Mouse (Mus musculus) neural tube, embryonic 15.5 days (tissue): ENCODE measurements around the gene Cygb. TPM values are rescaled to one million over a fixed set of nuclear protein-coding genes. Genes with fewer than 3 reads are reported as not detected.
A peak's percentile ranks its signal among the peaks of the same experiment; 100 is the strongest.
"Not testable (repeated sequence)": the region's sequence is repeated elsewhere in the genome, so short reads cannot be mapped to it uniquely, and the experiment has no call there.

ENCODE experiments used
- ATAC-seq: fragments of 200-750 bp; cut with Nextera tagmentation; 2 replicates; pipeline ENCODE4 v1.8.0; 2017; ENCODE audit warnings: mild to moderate bottlenecking, moderate TSS enrichment, moderate library complexity; ENCODE audit not compliant: low FRiP score
- H3K27ac ChIP-seq: fragments of 300-500 bp; sonication (generic); replicated peaks from 2 replicates; pipeline ENCODE4 v1.5.1; 2015; ENCODE audit warnings: mild to moderate bottlenecking, inconsistent platforms
- H3K27me3 ChIP-seq: fragments of 300-500 bp; sonication (generic); replicated peaks from 2 replicates; pipeline ENCODE4 v1.6.1; 2015; ENCODE audit warnings: inconsistent platforms
- H3K36me3 ChIP-seq: fragments of 300-500 bp; sonication (generic); 2 replicates; pipeline ENCODE4 v1.6.1; 2015; ENCODE audit warnings: inconsistent platforms
- H3K4me1 ChIP-seq: fragments of 300-500 bp; sonication (generic); 2 replicates; pipeline ENCODE4 v1.6.1; 2015; ENCODE audit warnings: inconsistent platforms
- H3K4me2 ChIP-seq: fragments of 300-500 bp; sonication (generic); 2 replicates; pipeline ENCODE4 v1.6.1; 2015; ENCODE audit warnings: inconsistent platforms, mild to moderate bottlenecking, moderate library complexity
- H3K4me3 ChIP-seq: fragments of 300-500 bp; sonication (generic); replicated peaks from 2 replicates; pipeline ENCODE4 v1.5.1; 2015; ENCODE audit warnings: mild to moderate bottlenecking, inconsistent platforms
- H3K9ac ChIP-seq: fragments of 300-500 bp; sonication (generic); replicated peaks from 2 replicates; pipeline ENCODE4 v1.6.1; 2015; ENCODE audit warnings: mild to moderate bottlenecking, inconsistent platforms
- H3K9me3 ChIP-seq: fragments of 300-500 bp; sonication (generic); replicated peaks from 2 replicates; pipeline ENCODE4 v1.6.1; 2016; ENCODE audit warnings: inconsistent platforms
- WGBS: fragments of 180-500 bp; shearing (Covaris S2); methylation state at CpG from one replicate; pipeline ENCODE4 v1.1.7; 2015; ENCODE audit warnings: mixed read lengths; 5-methylcytosine and 5-hydroxymethylcytosine counted together
- polyA plus RNA-seq: library from polyadenylated mRNA; unstranded; fragments of >200 nt; fragmentation: Nextera tagmentation; extraction: Ambion mirVana; gene quantifications from 2 replicates; pipeline ENCODE4 v1.2.1, GENCODE M21; 2015

The Cygb gene
- polyA plus RNA-seq, 1 experiment from 2014 or later, result 31.1 TPM

GRCm38 (mm10) chr11:116644225-116645112 is 9.6 kb downstream of the Cygb start:
- no peak for ATAC-seq
- peak overlapping the region; percentile 28; the same call in 1 of the 2 replicates for H3K9ac ChIP-seq
- H3K4me1 ChIP-seq, result peaks cover 24% of the 10 kb centered on the region
- peak overlapping the region; percentile 57 for H3K4me2 ChIP-seq
- WGBS, result 54% methylated on average over 21 of the region's 21 CpGs
- H3K36me3 ChIP-seq, result 0 out of 2 replicates have a peak, but pooled peaks cover 3% of the 10 kb centered on the region
- H3K27me3 ChIP-seq, result 0 out of 2 replicates have a peak, but pooled peaks cover 2% of the 10 kb centered on the region
- no peak overlapping the region for H3K4me3 ChIP-seq
- H3K9me3 ChIP-seq, result no peaks in the 10 kb centered on the region
- H3K27ac ChIP-seq, result peak overlapping the region; percentile 52

GRCm38 (mm10) chr11:116643579-116644224 is 10.4 kb downstream of the Cygb start:
- Histone ChIP-seq H3K4me1 (peaks cover 24% of the 10 kb centered on the region), H3K4me3 (peak overlapping the region; percentile 8), H3K27me3 (0 out of 2 replicates have a peak, but pooled peaks cover 2% of the 10 kb centered on the region), H3K9ac (peak overlapping the region; percentile 28), H3K9me3 (no peaks in the 10 kb centered on the region), H3K4me2 (peak overlapping the region; percentile 57), H3K27ac (peak overlapping the region; percentile 52), H3K36me3 (0 out of 2 replicates have a peak, but pooled peaks cover 3% of the 10 kb centered on the region)
- 6% methylated on average over 19 of the region's 19 CpGs for WGBS
- no peak for ATAC-seq

GRCm38 (mm10) chr11:116642681-116643578 is 11.2 kb downstream of the Cygb start:
- ATAC-seq, result peak; percentile 81
- Histone ChIP-seq H3K4me3 (peak overlapping the region; percentile 8), H3K9me3 (no peaks in the 10 kb centered on the region), H3K9ac (peak overlapping the region; percentile 28; the same call in 1 of the 2 replicates), H3K4me2 (peak overlapping the region; percentile 57), H3K4me1 (peaks cover 18% of the 10 kb centered on the region), H3K36me3 (no peaks in the 10 kb centered on the region), H3K27ac (peak overlapping the region; percentile 52), H3K27me3 (0 out of 2 replicates have a peak, but pooled peaks cover 2% of the 10 kb centered on the region)
- 36% methylated on average over 14 of the region's 14 CpGs for WGBS

- Histone ChIP-seq H3K27ac (no peak overlapping the region), H3K4me3 (no peak overlapping the region), H3K4me1 (peaks cover 18% of the 10 kb centered on the region), H3K4me2 (no peak overlapping the region), H3K9ac (no peak overlapping the region), H3K36me3 (no peaks in the 10 kb centered on the region), H3K27me3 (0 out of 2 replicates have a peak, but pooled peaks cover 2% of the 10 kb centered on the region), H3K9me3 (no peaks in the 10 kb centered on the region)
- no peak for ATAC-seq
- 71% methylated on average over 3 of the region's 3 CpGs for WGBS
These were observed 12.4 kb downstream of the Cygb start for GRCm38 (mm10) chr11:116641731-116642130.

GRCm38 (mm10) chr11:116641168-116641567 is 12.9 kb downstream of the Cygb start:
- H3K27me3 ChIP-seq, result 0 out of 2 replicates have a peak, but pooled peaks cover 2% of the 10 kb centered on the region
- no peaks in the 10 kb centered on the region for H3K36me3 ChIP-seq
- no peak for ATAC-seq
- H3K9me3 ChIP-seq, result no peaks in the 10 kb centered on the region
- no peak overlapping the region for H3K4me3 ChIP-seq
- H3K27ac ChIP-seq, result no peak overlapping the region
- peaks cover 18% of the 10 kb centered on the region for H3K4me1 ChIP-seq
- H3K9ac ChIP-seq, result no peak overlapping the region
- no peak overlapping the region for H3K4me2 ChIP-seq
- WGBS, result 50% methylated on average over 5 of the region's 5 CpGs

GRCm38 (mm10) chr11:116636607-116637006 is 17.5 kb downstream of the Cygb start:
- H3K9ac ChIP-seq, H3K9me3 ChIP-seq, H3K36me3 ChIP-seq, H3K4me2 ChIP-seq, H3K4me3 ChIP-seq, H3K27ac ChIP-seq, H3K4me1 ChIP-seq, ATAC-seq, H3K27me3 ChIP-seq: not testable (repeated sequence)
- WGBS, result 74% methylated on average over 8 of the region's 8 CpGs

GRCm38 (mm10) chr11:116632962-116633361 is 21.2 kb downstream of the Cygb start:
- ATAC-seq, result no peak
- no peak overlapping the region for H3K9ac ChIP-seq
- no peaks in the 10 kb centered on the region for H3K27me3 ChIP-seq
- H3K4me2 ChIP-seq, result no peak overlapping the region
- H3K9me3 ChIP-seq, result no peaks in the 10 kb centered on the region
- 0 out of 2 replicates have a peak, but pooled peaks cover 3% of the 10 kb centered on the region for H3K4me1 ChIP-seq
- no peak overlapping the region for H3K27ac ChIP-seq
- no peak overlapping the region for H3K4me3 ChIP-seq
- WGBS, result 81% methylated on average over 10 of the region's 10 CpGs
- H3K36me3 ChIP-seq, result no peaks in the 10 kb centered on the region

GRCm38 (mm10) chr11:116630171-116630965 is 23.7 kb downstream of the Cygb start:
- Histone ChIP-seq H3K36me3 (no peaks in the 10 kb centered on the region), H3K4me2 (no peak overlapping the region), H3K9me3 (no peaks in the 10 kb centered on the region), H3K9ac (no peak overlapping the region), H3K27ac (no peak overlapping the region), H3K4me1 (0 out of 2 replicates have a peak, but pooled peaks cover 3% of the 10 kb centered on the region), H3K27me3 (peaks cover 3% of the 10 kb centered on the region), H3K4me3 (no peak overlapping the region)
- WGBS, result 56% methylated on average over 12 of the region's 12 CpGs
- ATAC-seq, result no peak

GRCm38 (mm10) chr11:116629472-116629871 is 24.6 kb downstream of the Cygb start:
- 89% methylated on average over 6 of the region's 6 CpGs for WGBS
- H3K36me3 ChIP-seq, result no peaks in the 10 kb centered on the region
- ATAC-seq, result no peak

GRCm38 (mm10) chr11:116628712-116629111 is 25.4 kb downstream of the Cygb start:
- ATAC-seq, result peak; percentile 74; the same call in 1 of the 2 replicates
- H3K9ac ChIP-seq, result no peak overlapping the region
- H3K9me3 ChIP-seq, result no peaks in the 10 kb centered on the region
- H3K4me3 ChIP-seq, result no peak overlapping the region
- no peaks in the 10 kb centered on the region for H3K36me3 ChIP-seq
- WGBS, result 62% methylated on average over 9 of the region's 9 CpGs
- H3K27ac ChIP-seq, result no peak overlapping the region
- H3K4me1 ChIP-seq, result peaks cover 13% of the 10 kb centered on the region
- peaks cover 19% of the 10 kb centered on the region for H3K27me3 ChIP-seq
- H3K4me2 ChIP-seq, result no peak overlapping the region

More at GRCm38 (mm10) chr11:116629472-116629871, 24.6 kb downstream of the Cygb start:
- H3K4me2 ChIP-seq, result no peak overlapping the region
- H3K9ac ChIP-seq, result no peak overlapping the region
- peaks cover 5% of the 10 kb centered on the region; the same call in 1 of the 2 replicates for H3K4me1 ChIP-seq
- no peak overlapping the region for H3K27ac ChIP-seq
- peaks cover 12% of the 10 kb centered on the region for H3K27me3 ChIP-seq
- H3K4me3 ChIP-seq, result no peak overlapping the region
- H3K9me3 ChIP-seq, result no peaks in the 10 kb centered on the region
